Mouse (Mus musculus) hematopoietic stem cell, adult 5-6 weeks (primary cell): ENCODE measurements around the gene Veph1. TPM values are rescaled to one million over a fixed set of nuclear protein-coding genes. Genes with fewer than 3 reads are reported as not detected.

ENCODE experiments used
- total RNA-seq: library from RNA; stranded (forward); fragments of 172-1452, 232-1000 nt; gene quantifications from 2 replicates; pipeline ENCODE4 v1.2.3, GENCODE M21; 2017

Gene Veph1
- total RNA-seq, 1 experiment from 2014 or later, result 0.25 TPM

Other genes starting within 250 kb of the Veph1 start
- gene Ptx3, start 76.9 kb downstream of the Veph1 start, total RNA-seq, result 0.05 TPM in 1 of 2 replicates, not detected in the other